Mouse (Mus musculus) bone marrow macrophage, adult 2 months (primary cell): ENCODE results near the gene Adcy2.

Source experiments
- CTCF ChIP-seq: IDR thresholded peaks from 2 replicates; pipeline ENCODE4 v1.5.1; 2012; ENCODE audit warnings: low read depth, mild to moderate bottlenecking, low read length, moderate library complexity
- POLR2A ChIP-seq: IDR thresholded peaks from 2 replicates; pipeline ENCODE4 v1.6.1; 2012; ENCODE audit warnings: mild to moderate bottlenecking, low read depth, low read length, borderline replicate concordance

DNA sequence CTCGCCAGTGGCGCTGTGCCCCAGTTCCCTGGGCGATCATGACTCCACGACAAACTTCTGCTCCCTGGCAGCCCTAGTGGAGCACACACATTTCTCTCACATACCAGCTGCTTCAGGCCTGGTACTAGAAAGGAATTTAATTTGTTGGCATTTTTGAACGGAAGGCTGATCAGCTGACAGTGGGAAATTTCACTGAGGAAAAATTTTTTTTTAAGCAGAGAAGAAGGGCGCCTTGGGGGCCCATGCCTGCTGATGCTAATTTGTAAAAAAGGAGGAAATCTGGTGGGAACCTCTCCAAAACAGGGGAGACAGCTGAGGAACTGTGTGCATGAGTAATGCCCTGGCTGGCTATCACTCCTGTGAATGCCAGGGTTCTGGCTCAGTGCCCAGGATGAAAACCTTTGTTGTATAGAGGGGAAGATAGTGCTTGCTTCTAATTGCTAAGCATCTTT lies 292.0 kb downstream of the Adcy2 start:
- TF ChIP-seq POLR2A (no peak), CTCF (no peak)
